ENCODE assay signal across 26 mouse cellular contexts in genomic region chr7:16871600-16871999, GRCm38 (mm10). TPM values are rescaled to one million over a fixed set of nuclear protein-coding genes. Genes with fewer than 3 reads are reported as not detected.
A peak's percentile ranks its signal among the peaks of the same experiment; 100 is the strongest.
DNase-seq lines count a peak whose midpoint lies in the region; ATAC-seq and TF ChIP-seq lines count a peak whose summit lies in the region.
"Had no signal": no experiment of that assay in that cellular context is flagged by ENCODE, and none has a peak within 500 bp of the region (broad histone marks: within the 10 kb centered on the region; RNA-seq: fewer than 3 reads in every experiment).

No protein-coding gene starts in this region.

- no peaks in the 10 kb centered on the region for H3K4me1 ChIP-seq in lung, embryonic 14.5 days (ENCODE audit: insufficient read depth)
- peaks cover 16% of the 10 kb centered on the region for H3K4me1 ChIP-seq in thymus, adult 2 months (replicated peaks; ENCODE audit: control insufficient read depth, insufficient read depth, low read length)
- peaks cover 9% of the 10 kb centered on the region for H3K4me1 ChIP-seq in forebrain, embryonic 11.5 days (replicated peaks; ENCODE audit: control insufficient read depth, insufficient read depth, low read length)

- peak; percentile 8 for DNase-seq in gastrocnemius, adult 2 months
- no peak for DNase-seq in gastrocnemius, adult 8-10 months (ENCODE audit: low spot score in 2 of 2)
- peak; percentile 46 for DNase-seq in lung, embryonic 14.5 days
- no peak for DNase-seq in lung, postnatal 14 days
- peak; percentile 60 for DNase-seq in NIH3T3 (ENCODE audit: low read depth)
- DNase-seq in adipocyte (ENCODE audit: low spot score) = peak; percentile 26
- DNase-seq in thymus, adult 2 months = no peak
- DNase-seq in forebrain, embryonic 11.5 days (ENCODE audit: low spot score) = no peak
- DNase-seq: adrenal gland, adult 8-10 months; adrenal gland, postnatal 25 days; B cell, adult 2 months; cerebellum, adult 18-20 months; cerebellum, adult 9-10 months; cerebellum, postnatal 14 days; forebrain, postnatal 0 days; gastrocnemius, postnatal 10 days; gastrocnemius, postnatal 36 days; heart, adult 2 months had no signal

- H3K9me3 ChIP-seq in lung, embryonic 14.5 days (ENCODE audit: low read depth, low read length) = no peaks in the 10 kb centered on the region
- no peaks in the 10 kb centered on the region for H3K9me3 ChIP-seq in forebrain, embryonic 11.5 days (ENCODE audit: control insufficient read depth, low read length)
- H3K9me3 ChIP-seq: forebrain, embryonic 10.5 days; G1E; heart, embryonic 10.5 days; heart, embryonic 13.5 days; hindbrain, embryonic 12.5 days; hindbrain, embryonic 15.5 days had no signal

- TF ChIP-seq POLR2A in thymus, adult 2 months (IDR thresholded peaks at IDR 0.05; ENCODE audit: control insufficient read depth, extremely low read depth, insufficient read depth, low read length, poor library complexity) = no peak

- no peak overlapping the region for H3K4me3 ChIP-seq in gastrocnemius, adult 2 months
- no peak overlapping the region for H3K4me3 ChIP-seq in lung, embryonic 14.5 days (ENCODE audit: low read depth, low read length)
- H3K4me3 ChIP-seq in thymus, adult 2 months (ENCODE audit: control insufficient read depth, insufficient read depth, low read length) = no peak overlapping the region
- H3K4me3 ChIP-seq in forebrain, embryonic 11.5 days (ENCODE audit: low read depth, low read length) = no peak overlapping the region
- H3K4me3 ChIP-seq: forebrain, embryonic 10.5 days; heart, adult 2 months; heart, embryonic 10.5 days; heart, embryonic 13.5 days; hindbrain, embryonic 12.5 days; hindbrain, embryonic 15.5 days had no signal

- 81% methylated on average over 10 of the region's 10 CpGs for WGBS in lung, embryonic 14.5 days
- WGBS in thymus, adult 2 months = 96% methylated on average over 10 of the region's 10 CpGs
- WGBS in forebrain, embryonic 11.5 days = 84% methylated on average over 10 of the region's 10 CpGs

- intact Hi-C loops in gastrocnemius, adult 2 months (cut with DNase I) = no loop called here

- TF ChIP-seq CTCF in gastrocnemius, adult 2 months (IDR thresholded peaks at IDR 0.05) = no peak
- no peak for TF ChIP-seq CTCF in lung, embryonic 14.5 days (IDR thresholded peaks at IDR 0.05; ENCODE audit: low read depth)
- TF ChIP-seq CTCF in thymus, adult 2 months (IDR thresholded peaks at IDR 0.05; ENCODE audit: borderline replicate concordance, control insufficient read depth, extremely low read depth, insufficient read depth, low read length, poor library complexity) = no peak

- no peak overlapping the region for H3K27ac ChIP-seq in gastrocnemius, adult 2 months
- no peak overlapping the region for H3K27ac ChIP-seq in lung, embryonic 14.5 days (ENCODE audit: low read depth)
- no peak overlapping the region for H3K27ac ChIP-seq in thymus, adult 2 months (ENCODE audit: control insufficient read depth, insufficient read depth, low read length)
- no peak overlapping the region for H3K27ac ChIP-seq in forebrain, embryonic 11.5 days (ENCODE audit: low read depth, low read length)
- H3K27ac ChIP-seq: forebrain, embryonic 10.5 days; heart, adult 2 months; heart, embryonic 10.5 days; heart, embryonic 13.5 days; hindbrain, embryonic 12.5 days; hindbrain, embryonic 15.5 days had no signal

- H3K4me2 ChIP-seq in lung, embryonic 14.5 days = no peak overlapping the region
- no peak overlapping the region for H3K4me2 ChIP-seq in forebrain, embryonic 11.5 days (ENCODE audit: low read depth, low read length, severe bottlenecking)
- H3K4me2 ChIP-seq: heart, embryonic 13.5 days; hindbrain, embryonic 12.5 days; hindbrain, embryonic 15.5 days had no signal

- no peak overlapping the region for H3K9ac ChIP-seq in lung, embryonic 14.5 days
- H3K9ac ChIP-seq in forebrain, embryonic 11.5 days (ENCODE audit: low read length) = no peak overlapping the region
- H3K9ac ChIP-seq: forebrain, postnatal 0 days; heart, embryonic 13.5 days; hindbrain, embryonic 12.5 days; hindbrain, embryonic 15.5 days had no signal

- no peaks in the 10 kb centered on the region for H3K27me3 ChIP-seq in lung, embryonic 14.5 days (ENCODE audit: insufficient read depth, low read length)
- H3K27me3 ChIP-seq in thymus, adult 2 months (ENCODE audit: control insufficient read depth, insufficient read depth, low read length) = no peaks in the 10 kb centered on the region
- H3K27me3 ChIP-seq in forebrain, embryonic 11.5 days (ENCODE audit: control insufficient read depth, insufficient read depth, low read length) = no peaks in the 10 kb centered on the region
- H3K27me3 ChIP-seq: CH12.LX; heart, embryonic 13.5 days; hindbrain, embryonic 12.5 days; hindbrain, embryonic 15.5 days had no signal

- no peak for ATAC-seq in lung, embryonic 14.5 days (ENCODE audit: insufficient read depth)
- ATAC-seq in forebrain, embryonic 11.5 days (replicated peaks; ENCODE audit: low FRiP score) = no peak
- ATAC-seq: forebrain, embryonic 14.5 days; forebrain, postnatal 0 days had no signal

- H3K36me3 ChIP-seq in lung, embryonic 14.5 days (ENCODE audit: insufficient read depth) = peaks cover 31% of the 10 kb centered on the region
- H3K36me3 ChIP-seq in thymus, adult 2 months (ENCODE audit: control insufficient read depth, insufficient read depth, low read length) = peaks cover 55% of the 10 kb centered on the region
- no peaks in the 10 kb centered on the region; the same call in 1 of the 2 replicates for H3K36me3 ChIP-seq in forebrain, embryonic 11.5 days (ENCODE audit: control insufficient read depth, insufficient read depth, low read length)
- H3K36me3 ChIP-seq: hindbrain, embryonic 15.5 days had no signal

RNA-seq across cellular contexts. Expression of gene Dact3, which starts 3.5 kb away (rescaled TPM):
- 1 to 10 TPM in 1 of 2 experiments, under 1 TPM in 1; 0.99 to 1.7 TPM for total RNA-seq in gastrocnemius, adult 2 months (2021)
- 1 to 10 TPM in 2 of 4 experiments, under 1 TPM in 2; 0.87 to 1.4 (median 1.1) TPM for total RNA-seq in gastrocnemius, adult 8-10 months (2022)
- 6.6 and 7.8 TPM in 2 replicates for polyA plus RNA-seq in lung, embryonic 14.5 days (2014; fragmentation: Nextera tagmentation; extraction: Ambion mirVana)
- polyA plus RNA-seq in thymus, adult 2 months (2012; rRNA removed) = 3.8 and 4.4 TPM in 2 replicates
- 4.8 and 7.0 TPM in 2 replicates for polyA plus RNA-seq in forebrain, embryonic 11.5 days (2014; fragmentation: Nextera tagmentation; extraction: Ambion mirVana)

RNA-seq across cellular contexts. Expression of gene Gng8, which starts 20.0 kb away (rescaled TPM):
- not detected for total RNA-seq in gastrocnemius, adult 2 months (2021)
- under 1 TPM in 1 of 4 experiments, not detected in 3; 0.36 TPM for total RNA-seq in gastrocnemius, adult 8-10 months (2022)
- polyA plus RNA-seq in lung, embryonic 14.5 days (2014; fragmentation: Nextera tagmentation; extraction: Ambion mirVana) = 10.8 and 11.1 TPM in 2 replicates
- polyA plus RNA-seq in thymus, adult 2 months (2012; rRNA removed) = 0.62 and 1.7 TPM in 2 replicates
- polyA plus RNA-seq in forebrain, embryonic 11.5 days (2014; fragmentation: Nextera tagmentation; extraction: Ambion mirVana) = 7.3 and 7.4 TPM in 2 replicates
- total RNA-seq: forebrain, postnatal 0 days; G1E had no signal
- polyA plus RNA-seq: G1E had no signal

RNA-seq across cellular contexts. Expression of gene Prkd2, which starts 28.9 kb away (rescaled TPM):
- 1 to 10 TPM; 3.9 to 8.2 TPM for total RNA-seq in gastrocnemius, adult 2 months (2021)
- 1 to 10 TPM; 2.5 to 4.1 (median 3.4) TPM for total RNA-seq in gastrocnemius, adult 8-10 months (2022)
- polyA plus RNA-seq in lung, embryonic 14.5 days (2014; fragmentation: Nextera tagmentation; extraction: Ambion mirVana) = 19.6 and 20.2 TPM in 2 replicates
- polyA plus RNA-seq in thymus, adult 2 months (2012; rRNA removed) = 363 and 406 TPM in 2 replicates
- 11.0 and 11.6 TPM in 2 replicates for polyA plus RNA-seq in forebrain, embryonic 11.5 days (2014; fragmentation: Nextera tagmentation; extraction: Ambion mirVana)

RNA-seq across cellular contexts. Expression of gene Ptgir, which starts 34.7 kb away (rescaled TPM):
- total RNA-seq in gastrocnemius, adult 2 months (2021) = under 1 TPM; 0.67 to 0.79 TPM
- total RNA-seq in gastrocnemius, adult 8-10 months (2022) = under 1 TPM; 0.62 to 0.97 (median 0.93) TPM
- 1.3 and 1.6 TPM in 2 replicates for polyA plus RNA-seq in lung, embryonic 14.5 days (2014; fragmentation: Nextera tagmentation; extraction: Ambion mirVana)
- polyA plus RNA-seq in thymus, adult 2 months (2012; rRNA removed) = 11.3 and 11.4 TPM in 2 replicates
- 0.11 and 0.39 TPM in 2 replicates for polyA plus RNA-seq in forebrain, embryonic 11.5 days (2014; fragmentation: Nextera tagmentation; extraction: Ambion mirVana)
- total RNA-seq: forebrain, postnatal 0 days had no signal

RNA-seq across cellular contexts. Expression of gene Calm3, which starts 52.3 kb away (rescaled TPM):
- 100 to 1,000 TPM; 290 to 400 TPM for total RNA-seq in gastrocnemius, adult 2 months (2021)
- total RNA-seq in gastrocnemius, adult 8-10 months (2022) = 100 to 1,000 TPM; 386 to 534 (median 424) TPM
- 139 and 155 TPM in 2 replicates for polyA plus RNA-seq in lung, embryonic 14.5 days (2014; fragmentation: Nextera tagmentation; extraction: Ambion mirVana)
- polyA plus RNA-seq in thymus, adult 2 months (2012; rRNA removed) = 398 and 475 TPM in 2 replicates
- 276 and 285 TPM in 2 replicates for polyA plus RNA-seq in forebrain, embryonic 11.5 days (2014; fragmentation: Nextera tagmentation; extraction: Ambion mirVana)

Comparison
In these comparisons a context has a peak if more than half of its experiments do, and no peak if none do; other contexts are left out.
1. DNase-seq: peak in gastrocnemius, adult 2 months (single experiment), lung, embryonic 14.5 days (single experiment), NIH3T3 (single experiment) and adipocyte (single experiment); none in gastrocnemius, adult 8-10 months (0 of 2), lung, postnatal 14 days (single experiment), thymus, adult 2 months (single experiment) and forebrain, embryonic 11.5 days (single experiment).
2. RNA of gene Prkd2, which starts 28.9 kb away (polyA plus RNA-seq): 363 to 406 TPM in thymus, adult 2 months; 19.6 to 20.2 TPM in lung, embryonic 14.5 days and 11.0 to 11.6 TPM in forebrain, embryonic 11.5 days; every median in the first group is over 10 times any median in the second.